In genomic region chr11:78360125-78360788, GRCm38 (mm10) we compare ENCODE assay signal across 8 mouse cellular contexts. TPM values are rescaled to one million over a fixed set of nuclear protein-coding genes. Genes with fewer than 3 reads are reported as not detected.
A peak's percentile ranks its signal among the peaks of the same experiment; 100 is the strongest.
DNase-seq lines count a peak whose midpoint lies in the region; ATAC-seq lines count a peak whose summit lies in the region.

No protein-coding gene starts in this region.

- H3K36me3 ChIP-seq in forebrain, embryonic 13.5 days (ENCODE audit: poor library complexity, severe bottlenecking) = no peaks in the 10 kb centered on the region
- H3K36me3 ChIP-seq in hindbrain, embryonic 12.5 days = no peaks in the 10 kb centered on the region
- no peaks in the 10 kb centered on the region for H3K36me3 ChIP-seq in macrophage (ENCODE audit: inconsistent target)

- H3K4me3 ChIP-seq in forebrain, embryonic 13.5 days = peak overlapping the region; percentile 23
- peak overlapping the region; percentile 22; the same call in 1 of the 2 replicates for H3K4me3 ChIP-seq in hindbrain, embryonic 12.5 days
- peak overlapping the region; percentile 33 for H3K4me3 ChIP-seq in macrophage (ENCODE audit: inconsistent target)

- 14% methylated on average over 13 of the region's 13 CpGs for WGBS in forebrain, embryonic 13.5 days
- 13% methylated on average over 13 of the region's 13 CpGs for WGBS in hindbrain, embryonic 12.5 days
- 6% methylated on average over 13 of the region's 13 CpGs for WGBS in macrophage (ENCODE audit: missing documents)

- no peaks in the 10 kb centered on the region for H3K79me2 ChIP-seq in macrophage (ENCODE audit: inconsistent target)

- ATAC-seq in cerebellum, adult (ENCODE audit: insufficient number of reproducible peaks, low FRiP score, low TSS enrichment) = peak; percentile 64; the same call in 1 of the 2 replicates
- peak; percentile 63 for ATAC-seq in forebrain, embryonic 13.5 days
- peak; percentile 71 for ATAC-seq in hindbrain, embryonic 12.5 days (ENCODE audit: low FRiP score)

- peak overlapping the region; percentile 48 for H3K4me2 ChIP-seq in forebrain, embryonic 13.5 days
- peak overlapping the region; percentile 31 for H3K4me2 ChIP-seq in hindbrain, embryonic 12.5 days (replicated peaks)

- H3K4me1 ChIP-seq in forebrain, embryonic 13.5 days = 0 out of 2 replicates have a peak, but pooled peaks cover 4% of the 10 kb centered on the region
- H3K4me1 ChIP-seq in hindbrain, embryonic 12.5 days = no peaks in the 10 kb centered on the region

- DNase-seq in MN1 (ENCODE audit: low spot score) = peak; percentile 90
- DNase-seq in layer of hippocampus, postnatal 36 days = peak; percentile 64 to 67
- peak; percentile 83 for DNase-seq in right cerebral cortex, postnatal 14 days
- DNase-seq in yolk sac, embryonic 10.5 days (ENCODE audit: low spot score) = peak; percentile 51

- no peak overlapping the region for H3K27ac ChIP-seq in forebrain, embryonic 13.5 days
- H3K27ac ChIP-seq in hindbrain, embryonic 12.5 days = no peak overlapping the region
- H3K27ac ChIP-seq in macrophage = no peak overlapping the region

- no peak overlapping the region for H3K9ac ChIP-seq in forebrain, embryonic 13.5 days
- no peak overlapping the region for H3K9ac ChIP-seq in hindbrain, embryonic 12.5 days

- no peaks in the 10 kb centered on the region for H3K9me3 ChIP-seq in forebrain, embryonic 13.5 days (replicated peaks)
- H3K9me3 ChIP-seq in hindbrain, embryonic 12.5 days (replicated peaks) = no peaks in the 10 kb centered on the region

- H3K27me3 ChIP-seq in forebrain, embryonic 13.5 days = no peaks in the 10 kb centered on the region
- H3K27me3 ChIP-seq in hindbrain, embryonic 12.5 days = no peaks in the 10 kb centered on the region

RNA-seq across cellular contexts. Expression of gene Unc119, which starts 17.0 kb away (rescaled TPM):
- polyA plus RNA-seq in forebrain, embryonic 13.5 days (2015; fragmentation: Nextera tagmentation; extraction: Ambion mirVana) = 68.7 and 70.2 TPM in 2 replicates
- 86.0 and 92.7 TPM in 2 replicates for polyA plus RNA-seq in hindbrain, embryonic 12.5 days (2016; fragmentation: Nextera tagmentation; extraction: Ambion mirVana)
- 10 to 100 TPM; 31.6 to 36.4 TPM for total RNA-seq in layer of hippocampus, postnatal 36 days (2021)
- total RNA-seq in macrophage (2018; cell fraction: chromatin; rRNA removed) = 10 to 100 TPM in 14 of 26 experiments, 1 to 10 TPM in 12; 1.3 to 27.1 (median 10.6) TPM
- total RNA-seq in macrophage (2018; cell fraction: cytosol; rRNA removed) = 10 to 100 TPM; 16.6 to 35.4 (median 28.4) TPM
- total RNA-seq in macrophage (2018; cell fraction: nucleus; rRNA removed) = 10 to 100 TPM in 13 of 26 experiments, 1 to 10 TPM in 13; 6.1 to 44.2 (median 10.0) TPM
- 21.6 to 57.5 TPM (median 31.3 TPM) in 3 replicates for polyA plus RNA-seq in macrophage (2018)

RNA-seq across cellular contexts. Expression of gene Foxn1, which starts 26.1 kb away (rescaled TPM):
- not detected in 2 replicates for polyA plus RNA-seq in forebrain, embryonic 13.5 days (2015; fragmentation: Nextera tagmentation; extraction: Ambion mirVana)
- polyA plus RNA-seq in hindbrain, embryonic 12.5 days (2016; fragmentation: Nextera tagmentation; extraction: Ambion mirVana) = not detected in 2 replicates
- total RNA-seq in layer of hippocampus, postnatal 36 days (2021) = not detected
- total RNA-seq in macrophage (2018; cell fraction: chromatin; rRNA removed) = not detected
- not detected for total RNA-seq in macrophage (2018; cell fraction: cytosol; rRNA removed)
- not detected for total RNA-seq in macrophage (2018; cell fraction: nucleus; rRNA removed)
- not detected in 3 replicates for polyA plus RNA-seq in macrophage (2018)

RNA-seq across cellular contexts. Expression of gene Pigs, which starts 32.0 kb away (rescaled TPM):
- 55.0 and 62.0 TPM in 2 replicates for polyA plus RNA-seq in forebrain, embryonic 13.5 days (2015; fragmentation: Nextera tagmentation; extraction: Ambion mirVana)
- 76.9 and 77.1 TPM in 2 replicates for polyA plus RNA-seq in hindbrain, embryonic 12.5 days (2016; fragmentation: Nextera tagmentation; extraction: Ambion mirVana)
- 10 to 100 TPM; 57.9 to 59.0 TPM for total RNA-seq in layer of hippocampus, postnatal 36 days (2021)
- 10 to 100 TPM in 8 of 26 experiments, 1 to 10 TPM in 18; 2.2 to 25.9 (median 8.0) TPM for total RNA-seq in macrophage (2018; cell fraction: chromatin; rRNA removed)
- 10 to 100 TPM; 47.8 to 88.9 (median 66.9) TPM for total RNA-seq in macrophage (2018; cell fraction: cytosol; rRNA removed)
- total RNA-seq in macrophage (2018; cell fraction: nucleus; rRNA removed) = 100 to 1,000 TPM in 1 of 26 experiments, 10 to 100 TPM in 25; 14.4 to 101 (median 62.9) TPM
- 66.8 to 71.6 TPM (median 67.7 TPM) in 3 replicates for polyA plus RNA-seq in macrophage (2018)

RNA-seq across cellular contexts. Expression of gene Aldoc, which starts 37.5 kb away (rescaled TPM):
- 135 and 142 TPM in 2 replicates for polyA plus RNA-seq in forebrain, embryonic 13.5 days (2015; fragmentation: Nextera tagmentation; extraction: Ambion mirVana)
- polyA plus RNA-seq in hindbrain, embryonic 12.5 days (2016; fragmentation: Nextera tagmentation; extraction: Ambion mirVana) = 16.8 and 20.1 TPM in 2 replicates
- 100 to 1,000 TPM; 781 to 864 TPM for total RNA-seq in layer of hippocampus, postnatal 36 days (2021)
- 1 to 10 TPM in 12 of 26 experiments, under 1 TPM in 6, not detected in 8; 0.25 to 5.1 (median 1.7) TPM for total RNA-seq in macrophage (2018; cell fraction: chromatin; rRNA removed)
- 10 to 100 TPM in 11 of 26 experiments, 1 to 10 TPM in 15; 1.7 to 29.1 (median 6.8) TPM for total RNA-seq in macrophage (2018; cell fraction: cytosol; rRNA removed)
- total RNA-seq in macrophage (2018; cell fraction: nucleus; rRNA removed) = 1 to 10 TPM in 20 of 26 experiments, under 1 TPM in 6; 0.29 to 8.5 (median 2.2) TPM
- 6.8 to 30.2 TPM (median 7.3 TPM) in 3 replicates for polyA plus RNA-seq in macrophage (2018)

RNA-seq across cellular contexts. Expression of gene Spag5, which starts 58.9 kb away (rescaled TPM):
- 41.8 and 46.4 TPM in 2 replicates for polyA plus RNA-seq in forebrain, embryonic 13.5 days (2015; fragmentation: Nextera tagmentation; extraction: Ambion mirVana)
- polyA plus RNA-seq in hindbrain, embryonic 12.5 days (2016; fragmentation: Nextera tagmentation; extraction: Ambion mirVana) = 29.4 and 35.9 TPM in 2 replicates
- total RNA-seq in layer of hippocampus, postnatal 36 days (2021) = 10 to 100 TPM in 1 of 2 experiments, 1 to 10 TPM in 1; 6.9 to 10.1 TPM
- 10 to 100 TPM in 9 of 26 experiments, 1 to 10 TPM in 17; 1.9 to 34.0 (median 6.1) TPM for total RNA-seq in macrophage (2018; cell fraction: chromatin; rRNA removed)
- 1 to 10 TPM in 11 of 26 experiments, under 1 TPM in 15; 0.31 to 3.4 (median 0.80) TPM for total RNA-seq in macrophage (2018; cell fraction: cytosol; rRNA removed)
- 10 to 100 TPM in 1 of 26 experiments, 1 to 10 TPM in 23, under 1 TPM in 2; 0.58 to 24.7 (median 2.7) TPM for total RNA-seq in macrophage (2018; cell fraction: nucleus; rRNA removed)
- 0.66 to 3.3 TPM (median 2.6 TPM) in 3 replicates for polyA plus RNA-seq in macrophage (2018)
